Mouse (Mus musculus) liver, embryonic 13.5 days (tissue): ENCODE data around the gene N4bp2. TPM values are rescaled to one million over a fixed set of nuclear protein-coding genes. Genes with fewer than 3 reads are reported as not detected.
"Not testable (repeated sequence)": the region's sequence is repeated elsewhere in the genome, so short reads cannot be mapped to it uniquely, and the experiment has no call there.

Experiments used
- ATAC-seq: fragments of 200-750 bp; cut with Nextera tagmentation; 2 replicates; pipeline ENCODE4 v1.8.0; 2017; ENCODE audit warnings: low read depth, mild to moderate bottlenecking, moderate number of reproducible peaks, moderate library complexity
- DNase-seq: peaks from one replicate; pipeline ENCODE4 v3.0.0; 2022
- H3K27ac ChIP-seq: fragments of 300-500 bp; sonication (generic); 2 replicates; pipeline ENCODE4 v1.5.1; 2015; ENCODE audit warnings: moderate library complexity, mild to moderate bottlenecking, inconsistent platforms
- H3K27me3 ChIP-seq: fragments of 300-500 bp; sonication (generic); 2 replicates; pipeline ENCODE4 v1.6.1; 2015; ENCODE audit warnings: mild to moderate bottlenecking, inconsistent platforms
- H3K36me3 ChIP-seq: fragments of 300-500 bp; sonication (generic); 2 replicates; pipeline ENCODE4 v1.6.1; 2015; ENCODE audit warnings: mild to moderate bottlenecking, inconsistent platforms
- H3K4me1 ChIP-seq: fragments of 300-500 bp; sonication (generic); replicated peaks from 2 replicates; pipeline ENCODE4 v1.6.1; 2015; ENCODE audit warnings: inconsistent platforms
- H3K4me2 ChIP-seq: fragments of 300-500 bp; sonication (generic); 2 replicates; pipeline ENCODE4 v1.6.1; 2015; ENCODE audit warnings: inconsistent platforms, mild to moderate bottlenecking, moderate library complexity
- H3K4me3 ChIP-seq: fragments of 300-500 bp; sonication (generic); replicated peaks from 2 replicates; pipeline ENCODE4 v1.5.1; 2015; ENCODE audit warnings: mild to moderate bottlenecking, inconsistent platforms
- H3K9ac ChIP-seq: fragments of 300-500 bp; sonication (generic); 2 replicates; pipeline ENCODE4 v1.6.1; 2015; ENCODE audit warnings: mild to moderate bottlenecking, inconsistent platforms
- H3K9me3 ChIP-seq: fragments of 300-500 bp; sonication (generic); replicated peaks from 2 replicates; pipeline ENCODE4 v1.6.1; 2016; ENCODE audit warnings: inconsistent platforms
- WGBS: fragments of 180-500 bp; shearing (Covaris S2); methylation state at CpG from one replicate; pipeline ENCODE4 v1.1.7; 2015; ENCODE audit not compliant: insufficient replicate concordance; 5-methylcytosine and 5-hydroxymethylcytosine counted together
- polyA plus RNA-seq: library from polyadenylated mRNA; unstranded; fragments of >200 nt; fragmentation: Nextera tagmentation; extraction: Ambion mirVana; gene quantifications from 2 replicates; pipeline ENCODE4 v1.2.1, GENCODE M21; 2015

N4bp2 gene
- 9.6 and 11.5 TPM in 2 replicates for polyA plus RNA-seq

DNA sequence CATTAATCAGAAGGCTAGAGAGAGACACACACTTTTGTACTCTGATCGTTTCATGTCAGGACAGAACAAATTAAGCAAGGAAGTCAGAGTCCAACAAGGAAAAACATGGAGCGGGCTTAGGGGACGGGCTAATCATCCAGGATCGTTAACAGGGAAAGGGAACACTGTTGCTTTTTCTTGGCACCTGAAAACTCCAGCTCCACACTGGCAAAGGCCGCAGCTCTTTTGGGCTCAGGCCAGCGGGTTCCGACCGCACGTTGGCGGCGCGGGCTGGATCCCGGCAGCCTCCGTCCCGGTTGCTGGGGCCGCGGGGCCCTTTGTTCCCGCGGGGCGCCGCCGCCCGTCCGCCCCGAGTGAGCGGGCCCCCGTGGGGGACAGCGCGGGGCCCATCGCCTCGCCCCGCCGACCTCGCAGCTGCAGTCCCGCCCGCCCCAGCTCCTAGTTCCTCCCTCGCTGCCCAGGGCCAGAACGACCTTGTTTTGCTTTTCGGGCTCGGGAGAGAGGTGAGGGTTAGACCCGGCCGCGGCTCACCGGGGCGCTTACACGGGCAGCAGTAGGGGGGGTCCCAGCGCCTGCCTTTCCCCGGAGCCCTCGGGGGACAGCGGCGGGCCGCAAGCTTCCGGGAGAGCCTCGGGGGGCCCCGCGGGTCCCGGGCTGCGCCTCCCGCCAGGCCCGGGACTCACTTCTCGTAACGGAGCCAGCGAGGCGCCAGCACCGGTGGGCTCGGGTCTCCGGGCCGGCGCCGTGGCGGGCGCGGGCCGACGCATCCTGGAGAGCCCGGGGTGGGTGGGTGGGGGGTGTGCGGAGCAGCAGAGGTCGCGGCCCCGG is at the start of gene N4bp2:
Gene N4bp2, plus strand, starts transcription at position 434 of the 828 bp plus-strand sequence.
- DNase-seq = peak; percentile 60
- Histone ChIP-seq H3K27ac (peak within 1 kb of the TSS; percentile 99), H3K4me1 (peaks cover 29% of the 10 kb centered on the region), H3K4me3 (peak within 1 kb of the TSS; percentile 94), H3K9ac (peak within 1 kb of the TSS; percentile 99), H3K36me3 (no peaks in the 10 kb centered on the region), H3K4me2 (peak within 1 kb of the TSS; percentile 97), H3K27me3 (no peaks in the 10 kb centered on the region), H3K9me3 (no peaks in the 10 kb centered on the region)
- WGBS = under 1% methylated on average over 71 of the region's 80 CpGs
- peak; percentile 65 for ATAC-seq

DNA sequence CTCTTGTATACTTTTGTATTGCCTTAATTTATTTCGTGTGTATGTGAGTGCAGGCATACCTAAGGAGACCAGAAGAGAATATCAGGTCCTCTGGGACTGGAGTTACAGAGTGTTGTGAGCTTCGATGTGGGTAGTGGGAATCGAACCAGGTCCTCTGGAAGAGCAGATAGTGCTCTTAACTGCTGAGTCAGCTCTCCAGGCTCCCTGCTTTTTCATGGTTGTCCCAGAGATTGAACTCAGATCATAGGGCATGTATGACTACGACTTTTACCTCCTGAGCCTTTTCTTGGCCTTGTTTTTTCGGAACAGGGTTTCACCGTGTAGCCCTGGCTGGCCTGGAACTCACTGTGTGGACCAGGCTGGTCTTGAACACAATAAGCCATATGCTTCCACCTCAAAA is 48.2 kb upstream of the N4bp2 start:
- 74% methylated on average over 6 of the region's 6 CpGs for WGBS
- no peak for ATAC-seq
- no peak overlapping the region for H3K27ac ChIP-seq

DNA sequence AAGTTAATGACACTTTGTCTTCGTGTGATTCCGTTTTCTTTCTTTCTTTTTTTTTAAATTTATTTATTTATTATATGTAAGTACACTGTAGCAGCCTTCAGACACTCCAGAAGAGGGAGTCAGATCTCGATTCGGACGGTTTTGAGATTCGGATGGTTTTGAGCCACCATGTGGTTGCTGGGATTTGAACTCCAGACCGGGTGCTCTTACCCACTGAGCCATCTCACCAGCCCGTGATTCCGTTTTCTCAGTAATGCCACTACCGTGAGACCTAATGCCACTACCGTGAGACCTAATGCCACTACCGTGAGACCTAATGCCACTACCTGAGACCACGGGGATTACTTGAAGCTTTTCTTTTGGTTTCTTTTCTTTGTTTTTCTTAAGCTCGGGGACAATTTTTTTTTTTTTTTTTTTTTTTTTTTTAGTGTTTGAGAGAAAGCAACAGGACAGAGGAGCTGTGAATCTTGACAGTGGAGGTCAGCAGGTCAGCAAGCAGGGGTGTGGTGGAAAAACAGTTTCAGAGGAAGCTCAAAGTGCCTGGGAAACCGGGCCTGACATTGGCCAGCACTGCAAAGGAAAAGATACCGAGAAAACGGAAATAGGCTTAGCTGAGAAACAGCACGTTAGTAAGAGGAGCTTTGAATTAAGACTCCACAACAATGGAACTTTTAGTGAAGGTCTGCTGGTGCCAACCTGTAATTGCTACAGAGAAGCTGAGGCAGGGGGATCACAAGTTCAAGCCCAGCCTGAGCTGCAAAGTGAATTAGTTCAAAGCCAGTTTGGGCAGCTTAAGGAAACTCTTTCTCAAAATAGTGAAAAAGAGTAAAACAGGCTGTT is 46.0 kb upstream of the N4bp2 start:
- Histone ChIP-seq H3K4me1 (peaks cover 24% of the 10 kb centered on the region), H3K27me3 (no peaks in the 10 kb centered on the region), H3K27ac (peak overlapping the region; percentile 73), H3K36me3 (no peaks in the 10 kb centered on the region), H3K4me3 (no peak overlapping the region), H3K4me2 (no peak overlapping the region), H3K9me3 (no peaks in the 10 kb centered on the region), H3K9ac (no peak overlapping the region)
- DNase-seq (no peak), ATAC-seq (no peak)
- 66% methylated on average over 18 of the region's 18 CpGs for WGBS

More for the DNA sequence above, 48.2 kb upstream of the N4bp2 start:
- Histone ChIP-seq H3K4me2 (no peak overlapping the region), H3K36me3 (no peaks in the 10 kb centered on the region), H3K9ac (no peak overlapping the region), H3K27me3 (no peaks in the 10 kb centered on the region), H3K4me3 (no peak overlapping the region), H3K4me1 (peaks cover 18% of the 10 kb centered on the region), H3K9me3 (no peaks in the 10 kb centered on the region)
- DNase-seq = no peak

DNA sequence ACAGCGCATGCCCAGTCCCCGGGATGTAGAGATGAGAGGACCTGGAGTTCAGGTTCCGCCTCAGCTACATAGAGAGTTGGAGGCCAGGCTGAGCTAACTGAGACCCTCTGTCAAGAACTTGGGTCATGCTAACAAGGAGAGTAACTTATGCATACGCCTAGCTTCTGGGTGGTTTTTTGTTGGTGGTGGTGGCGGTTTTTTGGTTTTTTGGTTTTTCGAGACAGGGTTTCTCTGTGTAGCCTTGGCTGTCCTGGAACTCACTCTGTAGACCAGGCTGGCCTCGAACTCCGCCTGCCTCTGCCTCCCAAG is 45.5 kb upstream of the N4bp2 start:
- DNase-seq, H3K9me3 ChIP-seq, H3K4me3 ChIP-seq, ATAC-seq, H3K27me3 ChIP-seq, H3K9ac ChIP-seq, H3K36me3 ChIP-seq: not testable (repeated sequence)
- Histone ChIP-seq H3K4me2 (0 out of 2 replicates have a peak overlapping the region, but pooled peaks have one; percentile 10), H3K4me1 (peaks cover 28% of the 10 kb centered on the region), H3K27ac (peak overlapping the region; percentile 73)
- 74% methylated on average over 8 of the region's 8 CpGs for WGBS

DNA sequence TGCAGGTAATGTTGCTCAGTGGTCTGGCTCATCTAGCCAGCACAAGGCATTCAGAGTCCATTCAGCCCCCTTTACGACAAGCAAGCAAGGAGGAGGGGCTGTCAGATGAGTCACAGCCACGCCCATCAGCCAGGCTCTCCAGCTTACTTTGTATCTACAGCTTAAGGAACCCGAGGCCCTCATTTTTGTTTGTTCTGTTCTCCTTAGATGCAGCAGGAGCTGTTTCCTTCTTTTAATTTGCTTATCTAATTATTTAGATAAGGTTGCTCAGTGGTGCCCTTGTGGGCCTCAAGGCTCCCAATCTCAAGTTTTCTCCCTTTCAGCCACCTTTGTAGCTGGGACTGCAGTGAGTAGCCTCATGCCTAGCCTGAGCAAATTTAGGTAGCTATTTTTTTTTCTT is 45.0 kb upstream of the N4bp2 start:
- Histone ChIP-seq H3K36me3 (no peaks in the 10 kb centered on the region), H3K27me3 (no peaks in the 10 kb centered on the region), H3K4me3 (no peak overlapping the region), H3K4me1 (peaks cover 31% of the 10 kb centered on the region), H3K9me3 (no peaks in the 10 kb centered on the region), H3K9ac (no peak overlapping the region; the same call in 1 of the 2 replicates), H3K4me2 (0 out of 2 replicates have a peak overlapping the region, but pooled peaks have one; percentile 10), H3K27ac (peak overlapping the region; percentile 73)
- 9% methylated on average over 3 of the region's 3 CpGs for WGBS
- DNase-seq (peak; percentile 65), ATAC-seq (peak; percentile 83)

DNA sequence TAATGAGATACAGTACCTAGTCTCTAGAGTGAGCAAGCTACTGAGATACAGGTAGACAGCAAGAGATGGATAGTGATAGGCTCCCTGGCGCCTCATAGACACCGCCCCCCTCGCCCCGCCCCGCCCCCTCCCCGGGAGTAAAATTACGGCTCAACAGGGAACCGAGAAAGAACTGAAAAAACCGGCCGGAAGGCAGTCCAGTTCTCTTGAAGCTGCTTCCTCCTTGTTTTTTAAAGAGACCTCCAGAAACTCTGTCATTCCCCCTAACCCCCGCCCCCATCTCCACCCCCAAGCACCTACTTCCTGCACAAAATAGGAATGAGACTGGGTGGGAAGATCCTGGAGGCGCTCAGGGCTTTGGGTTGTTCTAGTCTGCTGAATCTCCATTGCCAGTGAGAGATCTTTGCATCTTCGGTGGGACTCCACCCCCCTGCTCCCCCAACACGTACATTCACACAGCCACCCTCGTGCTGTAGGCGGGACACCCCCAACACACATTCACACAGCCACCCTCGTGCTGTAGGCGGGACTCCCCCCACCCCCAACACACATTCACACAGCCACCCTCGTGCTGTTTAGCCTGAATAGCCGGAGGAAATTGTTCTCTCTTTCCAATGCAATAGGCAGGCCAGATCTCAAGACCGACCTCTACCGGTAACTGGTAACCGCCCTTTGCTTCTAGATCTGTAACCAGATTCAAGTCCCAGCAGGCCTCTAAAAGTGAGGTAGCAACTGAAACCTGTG is 38.8 kb upstream of the N4bp2 start:
- peak; percentile 82 for ATAC-seq
- Histone ChIP-seq H3K27ac (peak overlapping the region; percentile 95), H3K4me2 (peak overlapping the region; percentile 84), H3K27me3 (no peaks in the 10 kb centered on the region), H3K4me1 (peaks cover 58% of the 10 kb centered on the region), H3K9ac (peak overlapping the region; percentile 77), H3K9me3 (no peaks in the 10 kb centered on the region), H3K36me3 (no peaks in the 10 kb centered on the region), H3K4me3 (peak overlapping the region; percentile 61)
- peak; percentile 59 for DNase-seq
- under 1% methylated on average over 23 of the region's 23 CpGs for WGBS

DNA sequence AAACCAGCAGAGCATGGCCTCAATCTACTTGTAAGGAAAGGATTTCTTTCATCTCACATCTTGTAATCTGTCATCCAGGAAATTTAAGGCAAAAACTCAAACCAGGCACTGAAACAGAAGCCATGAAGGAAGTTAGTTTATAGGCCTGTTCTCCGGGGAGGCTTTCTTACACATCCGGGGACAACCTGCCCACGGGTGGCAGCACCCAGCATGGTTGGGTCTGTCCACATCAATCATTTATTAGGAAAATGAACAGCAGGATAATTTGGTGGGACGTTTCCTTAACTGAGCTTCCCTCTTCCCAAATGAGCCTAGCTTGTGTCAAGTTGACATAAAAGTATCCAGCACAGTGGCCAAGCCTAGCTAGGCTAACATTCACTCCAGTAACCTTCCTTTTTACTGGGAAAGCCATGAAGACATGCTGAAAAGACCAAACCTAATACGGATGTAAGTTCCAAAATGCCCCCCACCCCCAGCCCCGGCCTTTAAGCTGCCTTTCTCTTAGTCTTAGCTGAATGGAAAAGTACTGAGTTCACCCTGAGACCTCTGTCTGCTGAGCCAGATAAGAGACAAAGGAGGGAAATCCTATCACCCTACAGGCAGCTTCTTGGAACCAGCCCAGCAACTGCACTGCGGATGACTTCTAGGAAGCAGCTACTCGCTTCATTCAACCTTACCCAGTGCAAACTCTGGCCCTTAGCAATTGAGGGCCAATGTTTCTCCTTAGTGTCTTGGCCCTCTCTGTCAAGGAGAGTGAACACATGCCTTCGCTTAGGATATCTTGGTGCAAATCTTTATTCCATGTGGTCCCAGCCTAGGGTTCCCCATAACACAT is 31.9 kb upstream of the N4bp2 start:
- Histone ChIP-seq H3K9me3 (no peaks in the 10 kb centered on the region), H3K4me2 (peak overlapping the region; percentile 50), H3K4me3 (no peak overlapping the region), H3K4me1 (peaks cover 54% of the 10 kb centered on the region), H3K27me3 (no peaks in the 10 kb centered on the region), H3K27ac (peak overlapping the region; percentile 94), H3K36me3 (no peaks in the 10 kb centered on the region), H3K9ac (peak overlapping the region; percentile 60)
- 11% methylated on average over 9 of the region's 9 CpGs for WGBS
- ATAC-seq (peak; percentile 99), DNase-seq (peak; percentile 82)

DNA sequence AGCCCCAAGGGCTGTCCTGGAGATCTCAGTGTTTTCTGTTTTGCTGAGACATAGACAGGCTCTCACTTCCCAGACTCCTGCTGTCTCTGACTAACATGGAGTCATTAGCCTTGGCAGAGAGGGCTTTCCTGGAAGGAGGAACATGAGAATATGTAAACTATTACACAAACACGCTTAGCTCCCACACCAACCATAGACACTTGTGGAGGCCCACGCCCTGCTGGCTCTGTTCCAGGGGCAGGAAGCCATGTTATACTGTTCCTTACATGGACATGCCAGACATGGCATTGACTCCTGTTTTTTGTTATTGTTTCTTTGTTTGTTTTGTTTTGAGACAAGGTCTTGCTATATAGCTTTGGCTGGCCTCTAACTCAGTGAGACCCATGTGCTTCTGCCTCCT is 27.7 kb upstream of the N4bp2 start:
- no peak overlapping the region for H3K4me2 ChIP-seq
- no peak overlapping the region for H3K4me3 ChIP-seq
- no peaks in the 10 kb centered on the region for H3K36me3 ChIP-seq
- H3K27me3 ChIP-seq = no peaks in the 10 kb centered on the region
- H3K4me1 ChIP-seq = peaks cover 31% of the 10 kb centered on the region
- no peak for DNase-seq
- 91% methylated on average over 2 of the region's 2 CpGs for WGBS
- no peak overlapping the region for H3K9ac ChIP-seq
- ATAC-seq = no peak
- H3K27ac ChIP-seq = no peak overlapping the region
- H3K9me3 ChIP-seq = no peaks in the 10 kb centered on the region

DNA sequence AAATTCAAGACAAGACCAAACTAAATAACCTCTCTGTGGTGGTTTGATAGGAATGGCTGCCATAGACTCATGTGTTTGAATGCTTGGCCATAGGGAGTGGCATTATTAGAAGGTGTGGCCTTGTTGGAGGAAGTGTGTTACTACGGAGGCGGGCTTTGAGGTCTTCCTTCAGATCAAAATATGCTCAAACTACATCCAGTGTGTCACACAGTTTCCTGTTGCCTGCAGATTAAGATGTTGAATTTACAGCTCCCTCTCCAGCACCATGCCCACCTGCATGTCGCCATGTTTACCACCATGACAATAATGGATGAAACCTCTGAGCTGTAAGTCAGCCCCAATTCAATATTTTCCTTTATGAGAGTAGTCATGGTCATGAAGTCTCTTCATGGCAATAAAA is 24.0 kb upstream of the N4bp2 start:
- no peak overlapping the region for H3K4me2 ChIP-seq
- no peak overlapping the region for H3K9ac ChIP-seq
- H3K4me1 ChIP-seq = peaks cover 11% of the 10 kb centered on the region
- DNase-seq = no peak
- H3K36me3 ChIP-seq = no peaks in the 10 kb centered on the region
- 61% methylated on average over 3 of the region's 3 CpGs for WGBS
- no peaks in the 10 kb centered on the region for H3K9me3 ChIP-seq
- H3K27me3 ChIP-seq = no peaks in the 10 kb centered on the region
- peak; percentile 29; the same call in 1 of the 2 replicates for ATAC-seq
- H3K4me3 ChIP-seq = no peak overlapping the region
- H3K27ac ChIP-seq = no peak overlapping the region

DNA sequence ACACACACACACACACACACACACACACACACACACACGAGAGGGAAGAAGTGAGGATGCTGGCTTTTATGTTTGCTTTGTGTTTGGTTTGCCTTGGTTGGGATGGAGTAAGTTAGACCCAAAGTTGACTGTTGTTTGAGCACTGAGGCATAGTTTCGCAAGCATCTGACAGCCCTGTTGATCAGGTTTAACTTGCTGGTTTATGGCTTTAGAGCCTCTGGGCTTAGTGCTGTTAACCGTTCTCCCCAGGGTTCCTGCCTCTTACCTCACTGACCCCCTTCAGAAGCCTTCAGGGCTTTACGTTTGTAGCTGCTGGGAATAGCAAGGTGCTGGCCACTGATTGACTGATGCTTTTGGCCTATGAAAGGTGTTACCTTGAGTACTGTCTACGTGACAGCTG is 16.4 kb upstream of the N4bp2 start:
- Histone ChIP-seq H3K4me3 (no peak overlapping the region), H3K27me3 (no peaks in the 10 kb centered on the region), H3K4me1 (peaks cover 11% of the 10 kb centered on the region), H3K4me2 (no peak overlapping the region), H3K9me3 (no peaks in the 10 kb centered on the region), H3K9ac (no peak overlapping the region), H3K27ac (no peak overlapping the region), H3K36me3 (no peaks in the 10 kb centered on the region)
- WGBS = 74% methylated on average over 5 of the region's 5 CpGs
- ATAC-seq (no peak), DNase-seq (no peak)
